Mouse (Mus musculus): ENCODE data around the gene H2al2a. TPM values are rescaled to one million over a fixed set of nuclear protein-coding genes. Genes with fewer than 3 reads are reported as not detected.
"Not testable (repeated sequence)": the region's sequence is repeated elsewhere in the genome, so short reads cannot be mapped to it uniquely, and the experiment has no call there.

The H2al2a gene
- polyA plus RNA-seq, 1 experiment from 2014 or later = not detected

GRCm38 (mm10) chr2:17986694-17987093, 10.1 kb downstream of the H2al2a start:
- H3K27me3 ChIP-seq (ENCODE audit: control insufficient read depth, insufficient read depth, low read length) = no peaks in the 10 kb centered on the region
- peak; percentile 39 for DNase-seq (ENCODE audit: low spot score, missing footprints)
- WGBS = 83% methylated on average over 3 of the region's 3 CpGs
- ATAC-seq (ENCODE audit: low FRiP score) = no peak
- H3K4me2 ChIP-seq = no peak overlapping the region
- H3K4me1 ChIP-seq (ENCODE audit: control insufficient read depth, insufficient read depth, low read length) = no peaks in the 10 kb centered on the region
- H3K36me3 ChIP-seq (ENCODE audit: control insufficient read depth, insufficient read depth, low read length) = no peaks in the 10 kb centered on the region
- H3K9me3 ChIP-seq (ENCODE audit: control insufficient read depth, low read length) = no peaks in the 10 kb centered on the region
- H3K9ac ChIP-seq (ENCODE audit: low read length) = no peak overlapping the region
- H3K4me3 ChIP-seq (ENCODE audit: low read depth, low read length) = no peak overlapping the region
- no peak overlapping the region for H3K27ac ChIP-seq (ENCODE audit: low read depth, low read length)

GRCm38 (mm10) chr2:17984774-17985173, 12.0 kb downstream of the H2al2a start:
- H3K9me3 ChIP-seq (ENCODE audit: control insufficient read depth, low read length) = no peaks in the 10 kb centered on the region
- H3K27me3 ChIP-seq (ENCODE audit: control insufficient read depth, insufficient read depth, low read length) = no peaks in the 10 kb centered on the region
- ATAC-seq (ENCODE audit: low FRiP score) (no peak), DNase-seq (ENCODE audit: low spot score, missing footprints) (peak; percentile 81)
- no peaks in the 10 kb centered on the region for H3K36me3 ChIP-seq (ENCODE audit: control insufficient read depth, insufficient read depth, low read length)
- no peak overlapping the region for H3K9ac ChIP-seq (ENCODE audit: low read length)
- H3K4me2 ChIP-seq = no peak overlapping the region
- H3K4me3 ChIP-seq (ENCODE audit: low read depth, low read length) = no peak overlapping the region
- no peak overlapping the region for H3K27ac ChIP-seq (ENCODE audit: low read depth, low read length)
- H3K4me1 ChIP-seq (ENCODE audit: control insufficient read depth, insufficient read depth, low read length) = no peaks in the 10 kb centered on the region
- 98% methylated on average over 3 of the region's 3 CpGs for WGBS

GRCm38 (mm10) chr2:17982747-17983146, 14.0 kb downstream of the H2al2a start:
- H3K9ac ChIP-seq (ENCODE audit: low read length) = no peak overlapping the region
- H3K4me1 ChIP-seq (ENCODE audit: control insufficient read depth, insufficient read depth, low read length) = no peaks in the 10 kb centered on the region
- no peak overlapping the region for H3K4me3 ChIP-seq (ENCODE audit: low read depth, low read length)
- no peaks in the 10 kb centered on the region for H3K27me3 ChIP-seq (ENCODE audit: control insufficient read depth, insufficient read depth, low read length)
- H3K27ac ChIP-seq (ENCODE audit: low read depth, low read length) = no peak overlapping the region
- no peaks in the 10 kb centered on the region for H3K36me3 ChIP-seq (ENCODE audit: control insufficient read depth, insufficient read depth, low read length)
- H3K9me3 ChIP-seq (ENCODE audit: control insufficient read depth, low read length) = no peaks in the 10 kb centered on the region
- H3K4me2 ChIP-seq = no peak overlapping the region
- no peak for ATAC-seq (ENCODE audit: low FRiP score)
- WGBS = 86% methylated on average over 1 of the region's 1 CpGs
- DNase-seq (ENCODE audit: low spot score, missing footprints) = peak; percentile 49

GRCm38 (mm10) chr2:17978706-17979105, 18.1 kb downstream of the H2al2a start:
- H3K4me1 ChIP-seq (ENCODE audit: control insufficient read depth, insufficient read depth, low read length) = no peaks in the 10 kb centered on the region; the same call in 1 of the 2 replicates
- WGBS = 92% methylated on average over 6 of the region's 6 CpGs
- no peaks in the 10 kb centered on the region for H3K27me3 ChIP-seq (ENCODE audit: control insufficient read depth, insufficient read depth, low read length)
- ATAC-seq (ENCODE audit: low FRiP score) (no peak), DNase-seq (ENCODE audit: low spot score, missing footprints) (peak; percentile 72)
- no peak overlapping the region for H3K4me3 ChIP-seq (ENCODE audit: low read depth, low read length)
- H3K36me3 ChIP-seq (ENCODE audit: control insufficient read depth, insufficient read depth, low read length) = no peaks in the 10 kb centered on the region
- no peak overlapping the region for H3K4me2 ChIP-seq
- no peak overlapping the region for H3K9ac ChIP-seq (ENCODE audit: low read length)
- no peak overlapping the region for H3K27ac ChIP-seq (ENCODE audit: low read depth, low read length)
- H3K9me3 ChIP-seq (ENCODE audit: control insufficient read depth, low read length) = no peaks in the 10 kb centered on the region

GRCm38 (mm10) chr2:17978251-17978650, 18.5 kb downstream of the H2al2a start:
- H3K27me3 ChIP-seq (ENCODE audit: control insufficient read depth, insufficient read depth, low read length); H3K4me1 ChIP-seq (ENCODE audit: control insufficient read depth, insufficient read depth, low read length); H3K27ac ChIP-seq (ENCODE audit: low read depth, low read length); H3K9me3 ChIP-seq (ENCODE audit: control insufficient read depth, low read length); H3K9ac ChIP-seq (ENCODE audit: low read length); H3K36me3 ChIP-seq (ENCODE audit: control insufficient read depth, insufficient read depth, low read length); H3K4me2 ChIP-seq; H3K4me3 ChIP-seq (ENCODE audit: low read depth, low read length); ATAC-seq (ENCODE audit: low FRiP score): not testable (repeated sequence)
- WGBS = 93% methylated on average over 7 of the region's 7 CpGs
- DNase-seq (ENCODE audit: low spot score, missing footprints) = peak; percentile 45

- H3K27me3 ChIP-seq (ENCODE audit: control insufficient read depth, insufficient read depth, low read length); ATAC-seq (ENCODE audit: low FRiP score): not testable (repeated sequence)
Observed at GRCm38 (mm10) chr2:17977645-17978044, 19.1 kb downstream of the H2al2a start.

GRCm38 (mm10) chr2:17975601-17976327, 21.0 kb downstream of the H2al2a start:
- no peaks in the 10 kb centered on the region for H3K9me3 ChIP-seq (ENCODE audit: control insufficient read depth, low read length)
- no peak overlapping the region for H3K4me2 ChIP-seq
- no peaks in the 10 kb centered on the region for H3K36me3 ChIP-seq (ENCODE audit: control insufficient read depth, insufficient read depth, low read length)
- WGBS = 80% methylated on average over 4 of the region's 4 CpGs
- no peak overlapping the region for H3K4me3 ChIP-seq (ENCODE audit: low read depth, low read length)
- DNase-seq (ENCODE audit: low spot score, missing footprints) (peak; percentile 21), ATAC-seq (ENCODE audit: low FRiP score) (no peak)
- no peak overlapping the region for H3K9ac ChIP-seq (ENCODE audit: low read length)
- no peak overlapping the region for H3K27ac ChIP-seq (ENCODE audit: low read depth, low read length)
- H3K4me1 ChIP-seq (ENCODE audit: control insufficient read depth, insufficient read depth, low read length) = peaks cover 1% of the 10 kb centered on the region
- H3K27me3 ChIP-seq (ENCODE audit: control insufficient read depth, insufficient read depth, low read length) = no peaks in the 10 kb centered on the region

More at GRCm38 (mm10) chr2:17977645-17978044, 19.1 kb downstream of the H2al2a start:
- H3K36me3 ChIP-seq (ENCODE audit: control insufficient read depth, insufficient read depth, low read length); H3K9ac ChIP-seq (ENCODE audit: low read length); H3K4me1 ChIP-seq (ENCODE audit: control insufficient read depth, insufficient read depth, low read length); DNase-seq (ENCODE audit: low spot score, missing footprints); H3K27ac ChIP-seq (ENCODE audit: low read depth, low read length); H3K4me2 ChIP-seq; H3K9me3 ChIP-seq (ENCODE audit: control insufficient read depth, low read length); H3K4me3 ChIP-seq (ENCODE audit: low read depth, low read length): not testable (repeated sequence)

- peaks cover 9% of the 10 kb centered on the region for H3K4me1 ChIP-seq (ENCODE audit: control insufficient read depth, insufficient read depth, low read length)
- DNase-seq (ENCODE audit: low spot score, missing footprints) (peak; percentile 82), ATAC-seq (ENCODE audit: low FRiP score) (no peak)
- no peak overlapping the region for H3K4me2 ChIP-seq
- H3K36me3 ChIP-seq (ENCODE audit: control insufficient read depth, insufficient read depth, low read length) = no peaks in the 10 kb centered on the region
- H3K9me3 ChIP-seq (ENCODE audit: control insufficient read depth, low read length) = no peaks in the 10 kb centered on the region
- H3K27ac ChIP-seq (ENCODE audit: low read depth, low read length) = no peak overlapping the region
- H3K9ac ChIP-seq (ENCODE audit: low read length) = no peak overlapping the region
- H3K27me3 ChIP-seq (ENCODE audit: control insufficient read depth, insufficient read depth, low read length) = no peaks in the 10 kb centered on the region
- 43% methylated on average over 2 of the region's 2 CpGs for WGBS
- H3K4me3 ChIP-seq (ENCODE audit: low read depth, low read length) = no peak overlapping the region
Observed at GRCm38 (mm10) chr2:17973868-17974440, 22.8 kb downstream of the H2al2a start.

GRCm38 (mm10) chr2:17973246-17973645, 23.5 kb downstream of the H2al2a start:
- no peaks in the 10 kb centered on the region for H3K27me3 ChIP-seq (ENCODE audit: control insufficient read depth, insufficient read depth, low read length)
- ATAC-seq (ENCODE audit: low FRiP score) = no peak
- H3K27ac ChIP-seq (ENCODE audit: low read depth, low read length) = no peak overlapping the region
- H3K4me3 ChIP-seq (ENCODE audit: low read depth, low read length) = no peak overlapping the region
- H3K4me2 ChIP-seq = no peak overlapping the region
- no peak overlapping the region for H3K9ac ChIP-seq (ENCODE audit: low read length)
- no peaks in the 10 kb centered on the region for H3K36me3 ChIP-seq (ENCODE audit: control insufficient read depth, insufficient read depth, low read length)
- peaks cover 9% of the 10 kb centered on the region for H3K4me1 ChIP-seq (ENCODE audit: control insufficient read depth, insufficient read depth, low read length)
- WGBS = 84% methylated on average over 5 of the region's 5 CpGs
- peak; percentile 28 for DNase-seq (ENCODE audit: low spot score, missing footprints)
- H3K9me3 ChIP-seq (ENCODE audit: control insufficient read depth, low read length) = no peaks in the 10 kb centered on the region

Measured in midbrain, embryonic 11.5 days (tissue).